Mouse (Mus musculus) neural tube, embryonic 11.5 days (tissue): ENCODE measurements at regions not wholly inside any gene's neighbourhood (a gene's known extent, or its start where the extent isn't known, plus 50 kb on each side); places are given as distances from the start of the nearest gene placed in this dataset.

Experiments used
- ATAC-seq: fragments of 200-750 bp; cut with Nextera tagmentation; 2 replicates; pipeline ENCODE4 v1.8.0; 2017; ENCODE audit warnings: moderate number of reproducible peaks, mild to moderate bottlenecking, moderate TSS enrichment, moderate library complexity; ENCODE audit not compliant: insufficient read depth, low FRiP score, low TSS enrichment
- DNase-seq: peaks from one replicate; pipeline ENCODE4 v3.0.0-alpha.2; 2015; ENCODE audit warnings: low spot score
- H3K27ac ChIP-seq: fragments of 300-500 bp; sonication (generic); 2 replicates; pipeline ENCODE4 v1.5.1; 2014; ENCODE audit warnings: low read depth, mild to moderate bottlenecking, low read length
- H3K27me3 ChIP-seq: fragments of 300-500 bp; sonication (generic); 2 replicates; pipeline ENCODE4 v1.6.1; 2014; ENCODE audit warnings: mild to moderate bottlenecking, low read length, mixed read lengths; ENCODE audit not compliant: control insufficient read depth, insufficient read depth
- H3K36me3 ChIP-seq: fragments of 300-500 bp; sonication (generic); 2 replicates; pipeline ENCODE4 v1.6.1; 2014; ENCODE audit warnings: mild to moderate bottlenecking, low read length, moderate library complexity, mixed read lengths; ENCODE audit not compliant: control insufficient read depth, insufficient read depth
- H3K4me1 ChIP-seq: fragments of 300-500 bp; sonication (generic); 2 replicates; pipeline ENCODE4 v1.6.1; 2014; ENCODE audit warnings: low read length, mixed read lengths; ENCODE audit not compliant: control insufficient read depth, insufficient read depth
- H3K4me2 ChIP-seq: fragments of 300-500 bp; sonication (generic); 2 replicates; pipeline ENCODE4 v1.6.1; 2014; ENCODE audit warnings: low read depth, mild to moderate bottlenecking, moderate library complexity
- H3K4me3 ChIP-seq: fragments of 300-500 bp; sonication (generic); 2 replicates; pipeline ENCODE4 v1.5.1; 2014; ENCODE audit warnings: low read depth, low read length
- H3K9ac ChIP-seq: fragments of 300-500 bp; sonication (generic); 2 replicates; pipeline ENCODE4 v1.6.1; 2014; ENCODE audit warnings: mild to moderate bottlenecking, low read length
- H3K9me3 ChIP-seq: fragments of 300-500 bp; sonication (generic); 2 replicates; pipeline ENCODE4 v1.6.1; 2016; ENCODE audit warnings: low read length; ENCODE audit not compliant: control insufficient read depth
- WGBS: fragments of 180-500 bp; shearing (Covaris S2); extraction: QIAGEN DNeasy Blood & Tissue Kit; methylation state at CpG from one replicate; pipeline ENCODE4 v1.1.7; 2014; 5-methylcytosine and 5-hydroxymethylcytosine counted together

DNA sequence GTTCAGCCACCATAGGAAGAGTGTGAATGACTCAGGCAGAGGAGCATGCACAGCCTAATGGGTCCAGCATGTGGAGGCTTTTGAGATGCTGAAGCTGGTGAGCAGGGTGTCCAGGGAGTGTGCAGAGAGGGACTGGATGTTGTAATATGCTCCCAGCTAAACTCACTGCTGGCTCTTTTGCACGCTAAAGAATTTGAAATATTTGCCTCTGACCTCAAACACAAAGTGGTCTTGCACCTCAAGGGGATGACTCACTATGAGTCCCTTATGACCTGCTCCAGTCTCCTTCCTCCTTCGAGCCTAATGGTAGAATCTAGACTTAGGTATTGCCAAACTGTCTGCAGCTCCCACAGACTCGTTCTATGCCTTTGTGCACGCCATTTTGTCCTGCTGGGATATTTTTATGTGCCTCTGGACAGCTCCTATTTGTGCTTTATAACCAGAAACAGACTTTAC lies 55.0 kb upstream of the Slit3 start:
- H3K9ac ChIP-seq = no peak overlapping the region

DNA sequence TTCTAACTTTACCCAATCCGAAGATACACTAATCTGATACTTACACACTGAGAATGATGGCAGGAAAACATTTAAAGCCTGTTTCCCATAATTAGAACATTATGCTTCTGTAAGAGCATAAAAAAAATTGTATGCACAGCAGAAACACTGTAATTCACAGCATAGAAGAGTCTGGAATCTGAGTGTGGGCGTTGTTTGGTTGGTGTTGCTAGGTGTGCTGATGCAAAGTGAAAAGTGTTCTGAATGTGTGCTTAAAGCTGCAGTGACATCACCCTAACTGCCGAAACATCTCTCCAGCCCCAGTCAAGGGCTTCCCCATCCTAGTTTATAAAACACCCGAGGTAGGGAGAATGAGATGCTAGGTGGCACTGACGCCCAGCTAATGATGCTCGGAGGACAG lies 63.2 kb upstream of the Slit3 start:
- Histone ChIP-seq H3K4me1 (no peaks in the 10 kb centered on the region), H3K27me3 (no peaks in the 10 kb centered on the region), H3K9ac (no peak overlapping the region), H3K9me3 (no peaks in the 10 kb centered on the region), H3K4me3 (no peak overlapping the region), H3K27ac (no peak overlapping the region), H3K4me2 (no peak overlapping the region), H3K36me3 (no peaks in the 10 kb centered on the region)
- DNase-seq (no peak), ATAC-seq (no peak)
- WGBS = 85% methylated on average over 6 of the region's 6 CpGs

More for the DNA sequence above, 55.0 kb upstream of the Slit3 start:
- H3K27me3 ChIP-seq = no peaks in the 10 kb centered on the region
- WGBS = 47% methylated on average over 4 of the region's 4 CpGs
- H3K4me1 ChIP-seq = no peaks in the 10 kb centered on the region
- no peaks in the 10 kb centered on the region for H3K36me3 ChIP-seq
- no peak overlapping the region for H3K27ac ChIP-seq
- no peak for DNase-seq
- no peak overlapping the region for H3K4me3 ChIP-seq
- no peak for ATAC-seq
- no peaks in the 10 kb centered on the region for H3K9me3 ChIP-seq
- no peak overlapping the region for H3K4me2 ChIP-seq

DNA sequence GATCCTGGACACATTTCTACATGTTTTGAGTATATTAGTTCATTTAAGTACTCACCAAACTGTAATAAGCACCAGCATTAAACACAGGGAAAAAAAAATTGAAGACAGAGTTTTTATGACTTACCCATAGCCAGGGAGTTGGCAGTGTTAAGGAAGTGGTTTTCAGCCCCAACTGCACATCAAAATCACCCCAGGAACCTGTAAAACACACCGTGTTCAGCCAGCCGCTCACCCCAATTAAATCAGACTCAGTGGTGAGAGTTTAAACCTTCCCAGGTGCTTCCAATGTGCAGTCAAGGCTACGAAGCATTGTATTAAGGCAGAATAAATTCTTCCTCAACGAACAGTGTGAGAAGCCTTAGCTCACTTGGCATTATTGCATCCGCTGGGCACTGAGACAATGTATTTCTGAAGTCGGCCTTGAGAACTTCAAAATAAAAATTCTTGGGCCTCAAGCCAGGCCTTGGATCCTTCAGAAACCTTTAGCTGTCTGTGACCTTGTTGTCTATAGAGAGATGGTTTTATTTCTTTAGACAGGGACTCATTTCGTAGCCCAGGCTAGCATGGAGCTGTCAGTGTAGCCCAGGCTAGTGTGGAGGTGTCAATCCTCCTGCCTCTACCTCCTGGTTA lies 65.4 kb upstream of the Slit3 start:
- DNase-seq (no peak), ATAC-seq (no peak)
- Histone ChIP-seq H3K9ac (no peak overlapping the region), H3K4me3 (no peak overlapping the region), H3K27ac (no peak overlapping the region), H3K27me3 (no peaks in the 10 kb centered on the region), H3K4me2 (no peak overlapping the region), H3K4me1 (no peaks in the 10 kb centered on the region), H3K9me3 (no peaks in the 10 kb centered on the region), H3K36me3 (no peaks in the 10 kb centered on the region)
- 89% methylated on average over 7 of the region's 7 CpGs for WGBS

GRCm38 (mm10) chr11:35053613-35053950 lies 67.4 kb upstream of the Slit3 start:
- H3K4me3 ChIP-seq = no peak overlapping the region
- ATAC-seq (no peak), DNase-seq (no peak)
- 63% methylated on average over 2 of the region's 2 CpGs for WGBS
- no peaks in the 10 kb centered on the region for H3K9me3 ChIP-seq
- H3K36me3 ChIP-seq = no peaks in the 10 kb centered on the region
- H3K9ac ChIP-seq = no peak overlapping the region
- H3K4me1 ChIP-seq = no peaks in the 10 kb centered on the region
- H3K27me3 ChIP-seq = no peaks in the 10 kb centered on the region
- H3K4me2 ChIP-seq = no peak overlapping the region
- no peak overlapping the region for H3K27ac ChIP-seq

- H3K9me3 ChIP-seq = no peaks in the 10 kb centered on the region
- H3K27me3 ChIP-seq = no peaks in the 10 kb centered on the region
- ATAC-seq (no peak), DNase-seq (no peak)
- no peak overlapping the region for H3K27ac ChIP-seq
- H3K9ac ChIP-seq = no peak overlapping the region
- no peak overlapping the region for H3K4me3 ChIP-seq
- no peaks in the 10 kb centered on the region for H3K4me1 ChIP-seq
- H3K4me2 ChIP-seq = no peak overlapping the region
- 77% methylated on average over 4 of the region's 4 CpGs for WGBS
- H3K36me3 ChIP-seq = no peaks in the 10 kb centered on the region
Measured at GRCm38 (mm10) chr11:35052856-35053612, 68.0 kb upstream of the Slit3 start.

GRCm38 (mm10) chr11:35049663-35050215 lies 71.3 kb upstream of the Slit3 start:
- H3K4me3 ChIP-seq = no peak overlapping the region
- H3K9ac ChIP-seq = no peak overlapping the region
- ATAC-seq (no peak), DNase-seq (no peak)
- no peak overlapping the region for H3K4me2 ChIP-seq
- H3K27ac ChIP-seq = no peak overlapping the region
- H3K27me3 ChIP-seq = no peaks in the 10 kb centered on the region
- H3K36me3 ChIP-seq = no peaks in the 10 kb centered on the region
- H3K9me3 ChIP-seq = no peaks in the 10 kb centered on the region
- no peaks in the 10 kb centered on the region for H3K4me1 ChIP-seq
- 78% methylated on average over 8 of the region's 8 CpGs for WGBS

- no peaks in the 10 kb centered on the region for H3K4me1 ChIP-seq
- no peak overlapping the region for H3K4me3 ChIP-seq
- H3K9ac ChIP-seq = no peak overlapping the region
- no peak overlapping the region for H3K4me2 ChIP-seq
- H3K9me3 ChIP-seq = no peaks in the 10 kb centered on the region
- ATAC-seq = no peak
- no peak for DNase-seq
- H3K36me3 ChIP-seq = no peaks in the 10 kb centered on the region
- no peaks in the 10 kb centered on the region for H3K27me3 ChIP-seq
- H3K27ac ChIP-seq = no peak overlapping the region
- 89% methylated on average over 1 of the region's 1 CpGs for WGBS
Measured at GRCm38 (mm10) chr11:35044659-35045058, 76.4 kb upstream of the Slit3 start.

DNA sequence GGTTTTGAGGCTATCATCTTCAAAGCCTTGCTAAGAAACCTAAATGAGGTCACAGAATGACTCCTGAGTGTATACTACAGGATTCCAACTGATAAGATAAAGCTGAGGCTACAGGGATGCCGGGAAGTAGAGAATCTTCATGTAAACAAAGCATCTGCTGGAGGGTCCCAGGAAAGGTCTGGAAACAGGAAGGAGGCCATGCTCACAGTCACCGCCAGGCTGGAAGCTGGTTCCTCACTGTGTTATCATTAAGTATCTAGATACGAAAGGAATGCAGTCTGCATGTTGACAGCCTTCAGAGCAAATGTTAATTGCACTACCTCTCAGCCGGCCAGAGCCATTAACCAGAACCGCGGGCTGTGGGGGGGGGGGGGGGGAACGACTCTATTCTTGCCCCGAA lies 96.6 kb upstream of the Slit3 start:
- WGBS = 40% methylated on average over 8 of the region's 8 CpGs
- no peaks in the 10 kb centered on the region for H3K9me3 ChIP-seq
- ATAC-seq (no peak), DNase-seq (no peak)
- no peaks in the 10 kb centered on the region for H3K4me1 ChIP-seq
- no peak overlapping the region for H3K4me3 ChIP-seq
- H3K27ac ChIP-seq = no peak overlapping the region
- no peaks in the 10 kb centered on the region for H3K27me3 ChIP-seq
- H3K9ac ChIP-seq = no peak overlapping the region
- H3K4me2 ChIP-seq = no peak overlapping the region
- H3K36me3 ChIP-seq = no peaks in the 10 kb centered on the region

- Histone ChIP-seq H3K9me3 (no peaks in the 10 kb centered on the region), H3K27me3 (no peaks in the 10 kb centered on the region), H3K4me1 (no peaks in the 10 kb centered on the region), H3K4me3 (no peak overlapping the region), H3K27ac (no peak overlapping the region), H3K4me2 (no peak overlapping the region), H3K9ac (no peak overlapping the region), H3K36me3 (no peaks in the 10 kb centered on the region)
- 89% methylated on average over 4 of the region's 4 CpGs for WGBS
- DNase-seq (no peak), ATAC-seq (no peak)
Measured at GRCm38 (mm10) chr11:35023813-35024212, 97.2 kb upstream of the Slit3 start.
